Mouse (Mus musculus) olfactory bulb, adult 2 months (tissue): ENCODE measurements around the gene Crybg3.

Experiments used
- CTCF ChIP-seq: fragments of 200-500 bp; IDR thresholded peaks from 2 replicates; pipeline ENCODE4 v1.5.1; 2012; ENCODE audit warnings: low read depth, mild to moderate bottlenecking, low read length, moderate library complexity; ENCODE audit not compliant: insufficient read depth
- POLR2A ChIP-seq: fragments of 200-500 bp; IDR thresholded peaks from 2 replicates; pipeline ENCODE4 v1.6.1; 2012; ENCODE audit warnings: mild to moderate bottlenecking, low read depth, low read length, moderate library complexity; ENCODE audit not compliant: insufficient read depth

DNA sequence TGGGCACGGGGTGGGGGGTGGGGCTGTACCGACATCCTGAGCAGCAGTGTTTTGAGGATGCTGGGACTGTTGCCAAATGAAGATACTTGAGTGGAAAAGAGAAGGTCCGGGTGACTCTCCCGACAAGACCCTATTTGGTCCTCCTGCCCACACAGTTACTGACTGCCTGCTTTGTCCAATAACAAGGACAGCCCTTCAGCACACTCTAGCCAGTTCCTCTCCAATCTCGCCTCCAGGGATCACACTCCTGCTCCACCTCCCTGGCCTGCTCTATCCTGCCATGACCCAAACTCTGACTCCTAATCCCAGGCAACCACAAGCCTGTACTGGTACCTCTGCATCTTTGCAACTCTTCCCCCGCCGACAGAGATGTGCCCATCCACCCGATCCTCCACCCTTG is 30.9 kb downstream of the Crybg3 start:
- TF ChIP-seq CTCF = no peak
- no peak for TF ChIP-seq POLR2A
